Mouse (Mus musculus) heart, adult 2 months (tissue): ENCODE data around the gene Cxcl5. TPM values are rescaled to one million over a fixed set of nuclear protein-coding genes. Genes with fewer than 3 reads are reported as not detected.

Experiments
- DNase-seq, 2 experiments: peaks; one replicate each; pipeline ENCODE4 v3.0.0; 2021
- H3K27ac ChIP-seq: fragments of 200-600 bp; 2 replicates; pipeline ENCODE4 v1.8.1; 2022
- H3K27me3 ChIP-seq: fragments of 200-500 bp; 2 replicates; pipeline ENCODE4 v1.6.1; 2012; ENCODE audit warnings: mild to moderate bottlenecking, low read length, inconsistent platforms, mixed read lengths; ENCODE audit not compliant: control insufficient read depth, insufficient read depth
- H3K36me3 ChIP-seq: fragments of 200-500 bp; 2 replicates; pipeline ENCODE4 v1.6.1; 2012; ENCODE audit warnings: low read length, inconsistent platforms; ENCODE audit not compliant: control insufficient read depth, insufficient read depth
- H3K4me1 ChIP-seq: fragments of 200-500 bp; 2 replicates; pipeline ENCODE4 v1.6.1; 2011; ENCODE audit warnings: low read length; ENCODE audit not compliant: control insufficient read depth, insufficient read depth
- H3K4me3 ChIP-seq: fragments of 200-600 bp; 2 replicates; pipeline ENCODE4 v1.8.1; 2022
- H3K79me2 ChIP-seq: fragments of 200-500 bp; replicated peaks from 2 replicates; pipeline ENCODE4 v1.6.1; 2012; ENCODE audit warnings: mild to moderate bottlenecking, inconsistent platforms, low read length, moderate library complexity, mixed read lengths; ENCODE audit not compliant: control insufficient read depth, insufficient read depth
- H3K9ac ChIP-seq: fragments of 200-500 bp; 2 replicates; pipeline ENCODE4 v1.6.1; 2012; ENCODE audit warnings: low read depth, mild to moderate bottlenecking, control low read depth, inconsistent platforms, low read length, mixed read lengths
- CTCF ChIP-seq: fragments of 200-600 bp; IDR thresholded peaks from 2 replicates; pipeline ENCODE4 v1.8.1; 2022; ENCODE audit warnings: antibody characterized with exemption, mild to moderate bottlenecking, moderate library complexity
- EP300 ChIP-seq: fragments of 200-500 bp; IDR thresholded peaks from 2 replicates; pipeline ENCODE4 v1.6.1; 2011; ENCODE audit warnings: low read depth, low read length, control low read depth; ENCODE audit not compliant: insufficient read depth
- POLR2A ChIP-seq: fragments of 200-500 bp; IDR thresholded peaks from 2 replicates; pipeline ENCODE4 v1.6.1; 2011; ENCODE audit warnings: mild to moderate bottlenecking, low read depth, low read length, control low read depth; ENCODE audit not compliant: insufficient read depth
- WGBS: fragments of 180-500 bp; shearing (Covaris S2); methylation state at CpG from one replicate; pipeline ENCODE4 v1.1.7; 2018; 5-methylcytosine and 5-hydroxymethylcytosine counted together
- intact Hi-C: fragments of 180-260 bp; cut with DNase I; formaldehyde crosslinking; loops from one replicate; pipeline ENCODE4 v1.15.1; 2025
- microRNA-seq, 2 experiments: library from miRNA; unstranded; fragments of <30 nt; microRNA quantifications; one replicate each; pipeline ENCODE4 v1.2.0; 2021
- polyA plus RNA-seq: library from polyadenylated mRNA; depleted of rRNA; stranded (reverse); fragments of >200 nt; gene quantifications from 2 replicates; pipeline ENCODE4 v1.2.3, GENCODE M21; 2012; rRNA removed
- total RNA-seq, 2 experiments: library from RNA; stranded (reverse); gene quantifications; 2 replicates each; pipeline ENCODE4 v1.2.3; 2021

The Cxcl5 gene
- total and polyA plus RNA-seq, 3 experiments = 0.06 to 0.31 TPM; not detected in 1

DNA sequence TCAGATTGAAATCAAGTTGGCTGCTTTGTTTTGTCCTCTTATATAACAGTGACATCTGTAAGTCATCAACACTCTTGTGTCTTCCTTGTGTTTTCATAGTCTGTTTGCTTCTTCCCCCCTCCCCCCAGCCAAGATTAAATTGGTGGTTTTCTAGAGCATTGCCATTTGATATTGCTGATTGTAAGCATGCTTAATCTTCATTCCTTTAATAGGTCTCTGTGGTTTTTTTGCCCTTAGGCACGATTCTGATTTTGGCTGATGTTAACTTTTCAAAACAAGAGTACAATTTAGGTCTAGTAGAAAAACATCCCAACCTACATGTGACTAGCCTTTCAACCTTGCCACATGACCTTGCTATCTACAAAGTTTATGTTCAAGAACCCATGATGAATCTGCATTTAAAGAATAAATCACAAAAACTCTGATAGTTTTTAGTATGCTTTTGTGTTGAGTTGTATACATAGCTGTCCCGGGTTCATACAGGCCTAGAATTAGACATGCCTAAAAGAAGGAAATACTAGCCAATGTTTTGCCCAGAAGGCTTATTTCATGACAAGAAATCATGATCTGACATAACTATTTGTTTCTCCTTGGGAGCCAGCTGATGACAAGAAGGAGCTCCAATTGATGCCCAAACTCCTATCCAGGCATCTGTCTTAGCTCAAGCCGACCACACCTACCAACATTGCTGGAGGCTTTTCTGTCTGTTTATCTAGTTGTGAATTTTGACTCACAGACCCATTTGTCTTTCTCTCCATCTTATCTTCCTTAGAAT lies 48.2 kb downstream of the Cxcl5 start:
- H3K4me1 ChIP-seq = no peaks in the 10 kb centered on the region
- WGBS = 73% methylated on average over 3 of the region's 3 CpGs
- no peak overlapping the region for H3K9ac ChIP-seq
- no peak overlapping the region for H3K4me3 ChIP-seq
- H3K36me3 ChIP-seq = no peaks in the 10 kb centered on the region
- no peaks in the 10 kb centered on the region for H3K79me2 ChIP-seq
- no peak for DNase-seq
- intact Hi-C loops = no loop called here
- no peak for TF ChIP-seq CTCF
- TF ChIP-seq EP300 = no peak
- no peak for TF ChIP-seq POLR2A
- no peaks in the 10 kb centered on the region for H3K27me3 ChIP-seq
- no peak overlapping the region for H3K27ac ChIP-seq

Small RNA genes within 50 kb of the gene (microRNA-seq; reads per million reads assigned to microRNA genes)
- 0 reads per million in 2 experiments for gene Gm24322

Other genes starting within 250 kb of the Cxcl5 start
- not detected for gene Afm, start 240.4 kb upstream of the Cxcl5 start, total RNA-seq
- gene Afm, start 240.4 kb upstream of the Cxcl5 start, polyA plus RNA-seq = 0.23 TPM in 1 of 2 replicates, not detected in the other
- not detected for gene 5830473C10Rik, start 198.3 kb upstream of the Cxcl5 start, total RNA-seq
- not detected in 2 replicates for gene 5830473C10Rik, start 198.3 kb upstream of the Cxcl5 start, polyA plus RNA-seq
- gene Rassf6, start 118.7 kb upstream of the Cxcl5 start, total RNA-seq = not detected
- gene Rassf6, start 118.7 kb upstream of the Cxcl5 start, polyA plus RNA-seq = 0.27 TPM in 1 of 2 replicates, not detected in the other
- 10 to 100 TPM in 1 of 2 experiments, 1 to 10 TPM in 1; 9.6 to 56.5 TPM for gene Ppbp, start 9.2 kb downstream of the Cxcl5 start, total RNA-seq
- 11.1 and 27.4 TPM in 2 replicates for gene Ppbp, start 9.2 kb downstream of the Cxcl5 start, polyA plus RNA-seq
- 10 to 100 TPM; 37.6 to 71.1 TPM for gene Pf4, start 13.1 kb downstream of the Cxcl5 start, total RNA-seq
- gene Pf4, start 13.1 kb downstream of the Cxcl5 start, polyA plus RNA-seq = 58.7 and 73.0 TPM in 2 replicates
- not detected for gene Cxcl3, start 26.7 kb downstream of the Cxcl5 start, total RNA-seq
- gene Cxcl3, start 26.7 kb downstream of the Cxcl5 start, polyA plus RNA-seq = not detected in 2 replicates
- not detected for gene Cxcl15, start 35.2 kb downstream of the Cxcl5 start, total RNA-seq
- 1.00 TPM in 1 of 2 replicates, not detected in the other for gene Cxcl15, start 35.2 kb downstream of the Cxcl5 start, polyA plus RNA-seq
- 1 to 10 TPM in 1 of 2 experiments, under 1 TPM in 1; 0.48 to 1.0 TPM for gene Cxcl1, start 131.9 kb downstream of the Cxcl5 start, total RNA-seq
- gene Cxcl1, start 131.9 kb downstream of the Cxcl5 start, polyA plus RNA-seq = 2.0 and 2.8 TPM in 2 replicates
- not detected for gene Cxcl2, start 144.5 kb downstream of the Cxcl5 start, total RNA-seq
- gene Cxcl2, start 144.5 kb downstream of the Cxcl5 start, polyA plus RNA-seq = 0.35 and 0.84 TPM in 2 replicates
- gene Mthfd2l, start 171.8 kb downstream of the Cxcl5 start, total RNA-seq = 1 to 10 TPM; 9.1 to 9.8 TPM
- 8.4 and 8.7 TPM in 2 replicates for gene Mthfd2l, start 171.8 kb downstream of the Cxcl5 start, polyA plus RNA-seq